Mouse (Mus musculus): ENCODE measurements around the gene Mgme1. TPM values are rescaled to one million over a fixed set of nuclear protein-coding genes. Genes with fewer than 3 reads are reported as not detected.

Gene Mgme1
- 7.7 TPM for polyA plus RNA-seq (2017; shearing (Covaris generic))

DNA sequence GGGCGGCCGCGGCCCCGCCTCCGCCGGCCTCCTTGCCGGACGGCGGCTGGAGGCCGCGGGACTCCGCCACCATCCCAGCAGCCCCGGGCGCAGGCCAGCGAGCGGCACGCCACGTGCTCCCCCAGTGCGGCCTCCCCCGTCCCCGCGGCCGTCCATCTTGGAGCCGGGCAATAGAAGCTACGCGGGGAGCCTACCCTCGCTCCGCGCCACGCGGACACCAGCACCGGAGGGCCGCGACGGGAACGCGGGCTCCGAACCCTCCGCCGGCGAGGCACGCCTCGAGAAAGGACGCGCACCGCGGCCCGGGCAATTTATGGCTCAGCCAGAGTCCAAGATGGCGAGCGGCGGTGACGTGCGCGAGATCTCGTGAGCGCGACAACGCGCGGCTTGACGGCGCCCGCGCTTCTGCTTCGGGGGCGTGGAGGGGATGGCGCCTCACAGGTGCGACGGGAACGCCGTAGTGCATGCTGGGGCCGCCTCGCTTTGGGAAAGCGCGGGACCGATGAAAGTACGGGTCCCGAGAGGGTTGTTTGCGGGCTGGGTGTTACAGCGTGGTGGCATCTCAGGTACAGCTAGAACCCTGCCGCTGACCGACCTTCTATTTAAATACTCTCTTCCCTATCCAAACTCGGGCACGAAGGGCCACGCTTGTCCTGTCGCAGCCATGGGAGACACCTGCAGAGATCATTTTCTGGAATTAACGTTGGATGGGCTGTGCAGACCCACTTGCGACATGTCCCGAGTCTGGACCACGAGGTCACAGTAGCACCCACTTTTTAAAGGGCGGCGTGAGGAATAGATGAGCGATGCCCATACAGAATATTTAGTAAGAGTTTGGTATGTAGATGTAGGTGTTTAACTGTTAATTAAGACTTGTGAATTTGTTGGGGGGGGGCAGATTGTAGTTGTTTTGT lies at the start of gene Mgme1, which contains the start of gene Snx5:
Gene Mgme1, plus strand, starts transcription at position 157 of the 914 bp plus-strand sequence.
Gene Snx5, minus strand, starts transcription at position 400 of the 914 bp plus-strand sequence.

Other genes starting within 250 kb of the Mgme1 start
- gene Banf2, start 237.6 kb upstream of the Mgme1 start, polyA plus RNA-seq (2017; shearing (Covaris generic)), result not detected
- 161 TPM for gene Snx5, start 243 bp downstream of the Mgme1 start, polyA plus RNA-seq (2017; shearing (Covaris generic))
- not detected for gene Ovol2, start 61.5 kb downstream of the Mgme1 start, polyA plus RNA-seq (2017; shearing (Covaris generic))
- gene Kat14, start 98.3 kb downstream of the Mgme1 start, polyA plus RNA-seq (2017; shearing (Covaris generic)), result 34.8 TPM
- 2.9 TPM for gene Pet117, start 98.3 kb downstream of the Mgme1 start, polyA plus RNA-seq (2017; shearing (Covaris generic))